Mouse (Mus musculus) CH12F3 (cell line): ENCODE data around the gene Col4a3.

Experiments used
- in situ Hi-C: fragments of 300-500 bp; cut with MboI; formaldehyde crosslinking; loops from 2 replicates; pipeline ENCODE4 v1.14.3; 2020; ENCODE audit warnings: low sequenced_read_pairs

Col4a3 gene

DNA sequence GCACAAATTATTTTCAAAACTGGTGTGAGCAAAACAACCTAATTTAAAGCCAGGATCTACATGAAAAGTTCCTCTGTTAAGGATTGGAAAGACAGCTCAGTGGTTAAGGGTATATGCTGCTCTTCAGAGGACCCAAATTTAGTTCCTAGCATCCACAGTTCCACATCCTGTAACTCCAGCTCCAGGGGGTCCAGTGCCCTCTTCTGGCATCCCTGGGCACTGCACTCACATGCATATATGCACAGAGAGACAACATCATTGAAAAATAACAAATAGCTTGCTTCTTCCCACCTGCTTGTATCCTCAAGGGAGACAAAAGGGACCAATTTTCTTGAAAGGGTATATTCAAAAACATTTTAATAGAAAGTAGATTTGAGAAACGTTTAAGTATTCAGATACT is 175.6 kb downstream of the Col4a3 start:
- in situ Hi-C loops, result no loop called here

DNA sequence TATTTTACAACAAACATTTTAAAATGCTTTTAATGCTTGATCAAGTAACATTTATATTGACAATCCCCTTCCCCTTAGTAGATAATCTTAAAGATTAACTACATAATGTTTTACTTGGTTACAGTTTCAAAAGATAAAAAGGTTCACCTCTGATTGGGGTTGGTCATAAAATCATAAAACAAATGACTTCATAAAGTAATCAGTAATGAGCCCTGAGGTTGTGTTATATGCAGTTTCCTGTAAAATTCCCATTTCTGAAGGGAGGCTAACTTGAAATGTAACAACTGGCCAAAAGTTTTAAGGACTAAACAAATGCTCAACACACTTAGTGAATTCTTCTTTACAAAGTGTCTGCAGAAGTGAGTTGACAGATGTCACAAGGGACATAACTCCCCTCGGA is 179.5 kb downstream of the Col4a3 start:
- in situ Hi-C loops, result no loop called here

DNA sequence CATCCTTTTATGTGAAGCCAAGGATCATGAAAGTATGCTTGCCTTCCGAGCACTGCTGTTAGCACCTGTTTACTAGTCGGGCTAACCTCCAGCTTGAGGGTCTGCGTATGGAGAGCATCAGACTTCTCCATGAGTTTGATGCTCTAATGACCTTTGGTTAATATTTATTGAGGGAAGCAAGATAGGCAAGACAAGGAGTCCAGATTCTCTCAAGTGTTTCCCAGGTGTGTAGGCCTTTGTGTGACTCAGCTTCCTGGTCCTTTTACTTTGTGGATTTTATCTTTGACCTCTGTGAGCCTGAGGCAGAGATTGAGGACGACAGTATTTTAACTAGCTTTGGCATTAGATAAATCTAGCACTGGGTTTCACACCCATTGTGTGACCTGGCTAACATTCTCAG is 179.9 kb downstream of the Col4a3 start:
- in situ Hi-C loops, result no loop called here

DNA sequence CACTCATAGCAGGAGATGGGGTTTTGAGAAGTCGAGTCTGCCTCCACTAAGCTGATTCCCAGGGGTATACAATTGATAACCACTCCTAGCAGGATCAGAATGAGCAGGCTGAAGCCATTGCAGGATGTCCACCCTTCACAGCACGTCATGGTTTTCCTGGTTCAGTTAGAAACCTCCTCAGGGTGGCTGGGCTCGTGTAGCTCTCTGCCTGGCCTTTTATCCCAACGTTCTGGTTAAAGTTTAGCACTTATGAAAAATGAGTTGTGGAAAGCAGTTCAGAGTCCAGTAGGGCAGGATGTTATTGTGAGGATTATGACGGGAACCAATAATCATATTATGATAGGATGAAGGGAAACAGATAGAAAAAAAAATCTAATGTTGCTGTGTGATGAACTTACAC is 181.5 kb downstream of the Col4a3 start, which contains the start of gene Tm4sf20:
Gene Tm4sf20 (minus strand): TSS at position 193 of the 400 bp plus-strand sequence.
- in situ Hi-C loops, result no loop called here

DNA sequence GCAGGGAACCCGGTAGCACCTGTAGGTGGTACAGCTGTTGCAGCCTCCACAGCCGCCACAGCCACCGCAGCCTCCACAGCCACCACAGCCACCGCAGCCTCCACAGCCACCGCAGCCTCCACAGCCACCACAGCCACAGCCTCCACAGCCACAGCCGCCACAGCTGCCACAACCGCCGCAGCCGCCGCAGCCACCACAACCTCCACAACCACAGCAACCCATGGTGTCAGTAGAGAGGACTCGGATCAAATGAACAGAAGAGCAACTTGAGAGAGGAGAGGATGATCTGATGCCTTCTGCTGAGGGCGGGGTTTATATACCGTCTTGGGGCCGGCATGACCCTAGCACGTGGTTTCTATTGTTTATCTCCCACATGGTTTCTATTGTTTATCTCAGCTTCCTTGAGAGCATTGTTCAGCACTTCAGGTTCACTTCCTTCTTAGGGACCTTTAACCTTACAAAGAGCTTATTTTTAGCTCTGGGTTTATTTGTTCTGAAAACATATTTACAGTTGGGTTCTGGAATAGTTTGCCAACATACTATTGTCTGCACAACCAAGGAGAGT is 184.4 kb downstream of the Col4a3 start, which contains the start of gene Gm47791:
Gene Gm47791 (minus strand): TSS at position 222 of the 565 bp plus-strand sequence.
- in situ Hi-C loops, result no loop called here
